Mouse (Mus musculus): ENCODE results near the gene Srgn.

Srgn gene

DNA sequence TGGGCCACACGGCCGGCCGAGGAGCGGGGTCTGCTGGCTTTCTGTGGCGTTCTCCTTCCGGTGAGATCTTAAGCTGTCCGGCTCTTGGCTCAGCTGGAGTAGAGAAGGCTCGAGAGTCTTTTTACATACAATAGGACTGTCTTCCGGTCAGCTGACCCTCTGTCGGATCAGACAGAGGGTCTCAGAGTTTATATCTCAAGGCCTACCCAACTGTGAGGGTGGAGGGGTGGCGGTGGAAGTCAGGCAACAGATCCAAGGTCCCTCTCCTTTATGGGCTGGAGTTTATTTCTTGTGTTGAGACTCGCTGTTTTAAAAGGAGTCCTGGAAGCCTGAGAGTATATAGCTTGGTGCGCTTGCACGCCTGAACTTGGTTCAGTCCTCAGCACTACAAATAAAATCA lies at the start of gene Srgn:
Srgn (minus strand) TSS at position 101 of the 400 bp plus-strand sequence.
- DNase-seq, result no peak

DNA sequence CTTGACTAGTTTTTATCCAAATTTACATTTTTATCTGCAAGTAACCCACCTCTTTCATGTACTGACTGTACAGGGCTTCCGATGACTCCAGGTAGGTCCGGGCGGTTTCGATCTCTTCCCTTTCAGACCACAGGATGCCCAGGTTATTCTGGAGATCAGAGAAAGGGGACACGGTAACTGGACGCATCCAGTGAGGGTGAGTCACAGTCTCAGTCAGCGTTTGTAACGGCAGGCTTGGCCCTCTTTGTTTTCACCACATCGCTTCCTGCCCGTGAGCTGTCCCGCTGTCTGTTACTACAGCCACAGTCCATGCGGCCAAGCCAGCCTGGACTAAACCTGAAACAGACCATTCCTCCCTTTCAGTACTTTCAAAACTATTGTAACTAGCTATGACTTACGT lies 47.8 kb upstream of the Srgn start:
- DNase-seq, result no peak

DNA sequence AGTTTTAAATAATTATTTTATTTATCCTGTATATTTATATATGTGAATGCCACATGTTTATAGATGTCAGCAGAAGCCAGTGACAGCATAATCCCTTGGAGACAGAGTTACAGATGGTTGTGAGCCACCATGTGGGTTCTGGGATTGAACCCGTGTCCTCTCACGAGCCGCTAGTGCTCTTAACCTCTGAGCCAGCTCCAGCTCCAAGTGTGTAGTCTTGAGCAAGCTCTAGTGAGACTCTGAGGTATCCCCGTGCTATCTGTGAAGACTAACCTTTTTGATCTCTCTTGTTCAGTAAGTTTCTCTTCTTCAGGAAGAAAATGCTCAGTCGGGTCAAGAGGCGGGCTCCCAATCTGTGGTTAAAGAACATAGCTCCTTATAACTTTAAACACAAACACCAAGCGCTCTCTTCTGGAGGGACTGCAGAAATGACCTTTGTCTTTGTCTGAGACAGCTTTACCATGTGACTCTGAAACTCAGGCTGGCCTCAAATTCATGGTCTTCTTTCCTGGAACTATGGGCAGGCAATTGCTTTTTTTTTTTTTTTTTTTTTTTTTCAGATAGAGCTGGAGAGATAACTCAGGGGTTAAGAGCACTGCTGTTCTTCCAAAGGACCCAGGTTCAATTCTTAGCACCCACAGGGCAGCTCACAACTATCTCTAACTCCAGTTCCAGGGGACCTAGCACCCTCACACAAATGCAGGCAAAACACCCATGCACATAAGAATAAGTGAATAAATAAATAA lies 43.0 kb upstream of the Srgn start:
- DNase-seq, result no peak

DNA sequence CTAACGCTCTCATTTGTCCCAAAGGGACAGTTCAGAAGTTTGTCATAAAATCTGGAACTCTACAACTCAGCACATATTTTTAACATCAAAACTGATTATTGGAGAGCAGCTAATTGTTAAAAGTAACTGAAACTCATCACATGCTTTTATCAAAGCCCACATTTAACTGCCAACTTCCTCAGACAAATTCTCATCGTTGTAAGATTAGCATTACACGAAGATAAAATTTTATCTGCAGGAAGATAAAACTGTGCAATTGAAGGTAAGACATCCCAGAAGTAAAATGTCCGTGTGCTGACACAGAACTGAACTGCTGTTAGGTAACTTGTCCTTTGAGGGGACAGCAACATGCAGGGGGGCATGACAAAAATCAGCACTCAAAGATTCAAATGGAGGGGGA lies 41.6 kb upstream of the Srgn start:
- no peak for DNase-seq

DNA sequence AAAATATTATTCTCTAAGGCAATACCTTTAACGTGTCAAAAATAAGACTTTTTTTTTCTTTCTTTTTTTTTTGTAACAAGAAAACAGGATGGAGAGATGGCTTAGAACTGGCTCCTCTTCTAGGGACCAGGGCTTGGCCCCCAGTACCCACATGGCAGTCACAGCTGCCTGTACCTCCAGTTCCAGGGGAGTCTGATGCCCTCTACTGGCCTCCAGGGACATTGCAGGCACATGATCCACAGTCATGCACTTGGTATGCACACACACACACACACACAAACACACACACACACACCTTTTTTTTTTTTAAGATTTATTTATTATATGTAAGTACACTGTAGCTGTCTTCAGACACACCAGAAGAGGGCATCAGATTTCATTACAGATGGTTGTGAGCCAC lies 30.5 kb upstream of the Srgn start:
- no peak for DNase-seq

DNA sequence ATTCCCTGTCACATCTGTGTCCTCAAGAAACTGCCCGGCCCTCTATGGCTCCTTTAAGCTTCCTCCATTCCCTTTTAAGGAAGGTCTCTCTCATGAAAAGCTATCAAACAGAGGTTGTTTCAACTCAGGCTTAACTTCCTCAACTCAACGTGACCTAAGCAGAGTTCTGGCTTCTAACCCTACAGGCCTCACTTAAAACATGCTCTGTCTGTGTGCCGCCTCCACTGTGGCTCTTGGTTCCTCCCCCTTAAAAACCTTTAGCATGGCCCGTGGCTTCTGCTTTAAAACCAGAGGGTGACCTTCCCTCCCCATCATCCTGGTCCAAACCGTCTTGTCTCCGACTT lies 29.3 kb upstream of the Srgn start:
- no peak for DNase-seq

DNA sequence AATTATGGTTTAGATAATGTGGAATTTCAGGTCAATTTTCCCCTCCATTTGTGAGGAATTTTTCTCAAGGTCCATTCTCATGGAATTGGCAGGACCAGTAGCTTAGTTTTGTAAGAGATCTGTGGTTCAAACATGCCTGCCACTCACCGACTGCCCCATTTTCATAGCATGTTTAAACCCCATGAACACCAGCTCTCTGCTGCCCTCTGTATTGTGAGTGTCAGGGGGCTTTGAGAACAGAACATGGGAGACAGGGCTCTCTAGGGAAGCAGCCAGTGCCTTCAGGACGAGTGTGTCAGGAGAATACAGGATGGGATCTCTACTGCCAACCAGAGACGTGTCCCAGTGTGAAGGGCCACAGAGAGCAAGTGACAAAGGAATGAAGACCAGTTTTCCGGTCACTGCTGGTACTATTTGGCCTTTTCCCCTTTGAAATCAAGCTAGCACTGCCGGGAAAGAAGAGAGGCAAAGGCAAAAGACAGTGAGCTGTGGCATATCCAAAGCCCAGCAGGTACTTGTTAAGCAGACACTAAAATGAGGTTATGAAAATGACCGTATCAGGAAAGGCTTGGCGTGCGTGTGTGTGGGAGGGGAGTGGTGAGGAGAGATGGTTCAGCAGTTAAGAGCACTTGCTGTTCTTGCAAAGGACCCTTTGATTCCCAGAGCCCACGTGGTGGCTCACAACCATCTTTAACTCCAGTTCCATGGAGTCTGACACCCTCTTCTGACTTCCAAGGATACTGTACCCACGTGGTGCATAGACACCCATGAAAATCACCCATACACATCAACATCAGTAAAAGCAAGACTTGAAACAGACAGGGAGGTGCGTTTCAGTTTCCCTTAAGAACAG lies 28.7 kb upstream of the Srgn start:
- DNase-seq, result no peak

DNA sequence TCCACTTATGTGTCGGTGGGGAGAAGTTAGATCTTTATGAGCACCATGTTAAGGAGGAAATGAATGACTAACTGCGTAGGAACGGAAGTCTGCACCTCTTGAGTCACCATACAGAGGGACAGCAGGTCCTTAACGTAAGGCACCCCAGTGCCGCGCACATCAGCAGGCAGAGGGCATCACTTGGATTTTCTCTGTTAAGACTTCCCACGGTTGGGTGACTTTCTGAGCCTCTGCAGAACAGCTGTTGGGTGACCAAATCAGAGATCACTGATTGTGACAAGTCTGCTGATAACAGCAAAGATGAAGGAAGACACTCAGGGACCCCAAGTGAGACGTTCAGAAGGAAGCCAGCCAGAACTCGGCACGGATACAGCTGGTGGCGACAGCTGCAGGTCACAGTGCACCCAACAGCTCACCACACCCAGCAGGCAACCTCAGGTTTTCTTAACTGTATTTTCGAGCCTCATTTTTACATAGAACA lies 26.4 kb upstream of the Srgn start:
- no peak for DNase-seq

DNA sequence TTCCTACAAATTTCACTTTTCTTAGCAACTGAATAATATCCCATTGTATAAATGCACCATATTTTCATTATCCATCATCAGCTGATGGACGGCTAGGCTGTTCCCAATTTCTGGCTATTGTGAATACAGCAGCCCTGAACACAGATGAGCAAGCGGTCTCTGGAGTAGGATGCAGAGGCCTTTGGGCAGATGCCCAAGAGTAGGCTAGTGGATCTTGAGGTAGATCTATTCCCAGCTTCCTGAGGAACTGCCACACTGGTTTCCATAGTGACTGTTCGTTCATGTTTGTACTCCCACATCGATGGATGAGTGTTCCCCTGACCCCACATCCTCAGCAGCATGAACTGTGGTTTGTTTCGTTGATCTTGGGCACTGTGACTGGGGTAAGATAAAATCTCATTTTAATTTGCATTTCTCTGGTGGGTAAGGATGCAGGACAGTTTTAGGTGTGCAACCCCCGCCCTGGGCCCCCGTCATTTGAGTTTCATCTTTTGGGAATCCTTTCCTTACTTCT lies 23.6 kb upstream of the Srgn start:
- no peak for DNase-seq

DNA sequence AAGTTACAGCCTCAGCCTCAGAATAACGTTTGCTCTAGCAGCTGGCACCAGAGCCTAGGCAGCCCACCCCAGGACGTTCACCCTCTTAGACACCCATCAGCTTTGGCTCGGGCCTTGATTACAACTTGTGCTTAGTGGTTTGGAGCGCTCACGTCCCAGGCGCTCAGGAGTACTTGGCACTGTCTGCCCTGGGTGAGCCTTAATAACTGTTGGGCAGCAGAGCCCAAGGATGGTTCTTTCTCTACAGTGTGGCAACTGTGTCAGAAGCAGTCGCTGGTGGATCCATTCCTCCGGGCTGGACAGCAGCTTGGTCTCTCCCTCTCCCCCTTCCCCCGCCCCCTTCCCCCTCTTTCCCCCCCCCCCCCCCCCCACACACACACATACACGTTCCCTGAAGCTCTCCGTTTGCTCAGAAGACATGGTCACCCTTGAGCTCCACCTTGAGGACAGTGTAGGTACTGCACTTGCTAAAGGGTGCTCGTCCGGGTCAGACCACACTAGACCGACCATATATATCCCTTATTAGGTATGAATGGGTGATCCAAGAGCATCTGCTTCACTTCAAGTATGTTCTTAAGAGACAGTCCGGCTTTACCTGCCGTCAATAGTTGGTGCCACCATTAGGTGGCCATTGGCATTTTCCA lies 22.4 kb upstream of the Srgn start:
- peak; percentile 82 for DNase-seq

DNA sequence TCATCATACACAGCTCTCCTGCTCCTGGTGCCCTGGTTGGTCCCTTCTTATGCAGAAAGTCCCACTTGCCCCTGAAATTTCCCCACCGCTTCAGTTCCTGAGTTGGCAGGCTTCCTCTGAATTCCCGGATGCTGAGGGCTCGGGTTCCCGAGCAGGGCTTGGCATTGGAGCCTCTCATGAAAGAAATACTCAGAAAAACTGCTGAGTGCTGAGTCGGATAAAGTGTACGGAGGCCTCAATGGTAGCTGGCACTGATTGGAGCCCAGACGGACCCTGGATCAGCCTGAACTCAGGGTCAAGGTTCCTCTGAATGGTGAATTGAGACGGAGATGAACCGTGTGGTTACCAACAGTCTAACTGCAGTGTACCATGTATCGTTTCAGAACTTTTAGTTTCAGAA lies 19.2 kb upstream of the Srgn start:
- DNase-seq, result peak; percentile 16

DNA sequence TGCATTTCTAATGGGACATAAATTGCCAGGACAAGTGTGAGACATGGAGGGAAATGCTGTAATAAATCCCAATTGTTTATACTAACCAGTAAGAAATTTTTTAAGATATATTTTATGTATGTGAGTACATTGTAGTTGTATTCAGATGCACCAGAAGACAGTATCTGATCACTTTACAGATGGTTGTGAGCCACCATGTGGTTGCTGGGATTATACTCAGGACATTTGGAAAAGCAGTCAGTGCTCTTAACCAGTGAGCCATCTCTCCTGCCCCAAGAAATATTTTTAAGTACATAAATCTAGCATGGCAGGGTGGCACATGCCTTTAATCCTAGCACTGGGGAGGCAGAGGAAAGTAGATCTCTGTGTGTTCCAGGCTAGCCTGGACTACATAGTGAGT lies 18.5 kb upstream of the Srgn start:
- no peak for DNase-seq

DNA sequence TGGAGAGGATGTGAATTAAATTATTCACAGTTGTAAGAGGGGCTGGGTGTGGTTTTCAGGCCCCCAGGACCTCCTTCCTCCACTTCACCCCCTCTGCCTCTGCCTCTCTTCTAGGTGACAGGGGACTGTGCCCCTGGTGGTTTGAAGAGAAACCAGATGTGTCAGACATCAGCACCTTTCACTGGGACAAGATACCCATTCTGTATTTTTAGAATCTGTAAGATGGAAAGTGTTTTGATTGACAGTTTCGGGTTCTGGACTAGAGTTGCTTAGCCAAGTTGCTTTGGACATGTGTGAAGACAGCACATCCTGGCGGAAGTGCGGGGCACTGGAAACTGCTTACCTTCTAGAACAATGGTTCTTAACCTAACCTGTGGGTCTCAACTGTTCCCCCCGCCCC lies 17.1 kb upstream of the Srgn start:
- DNase-seq, result no peak

DNA sequence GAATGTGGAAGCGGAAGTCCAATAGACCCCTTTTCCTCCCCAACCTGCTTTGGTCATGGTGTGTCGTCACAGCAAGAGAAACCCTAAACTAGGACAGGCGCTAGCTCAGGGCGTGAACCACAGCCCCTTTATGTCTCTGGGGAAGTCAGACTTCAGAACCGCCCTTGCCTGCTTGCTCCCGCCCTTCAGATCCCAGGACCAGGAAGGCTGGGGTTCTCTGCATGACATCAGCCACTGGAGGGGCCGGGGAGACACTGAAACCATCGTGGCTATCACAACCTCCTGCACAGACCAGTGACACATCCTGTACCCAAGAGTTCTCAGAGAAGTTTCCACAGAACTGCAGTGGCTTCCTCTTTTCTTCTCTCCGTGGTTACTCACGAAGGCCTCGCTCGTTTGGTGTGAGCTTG lies 16.2 kb upstream of the Srgn start:
- DNase-seq, result peak; percentile 49

DNA sequence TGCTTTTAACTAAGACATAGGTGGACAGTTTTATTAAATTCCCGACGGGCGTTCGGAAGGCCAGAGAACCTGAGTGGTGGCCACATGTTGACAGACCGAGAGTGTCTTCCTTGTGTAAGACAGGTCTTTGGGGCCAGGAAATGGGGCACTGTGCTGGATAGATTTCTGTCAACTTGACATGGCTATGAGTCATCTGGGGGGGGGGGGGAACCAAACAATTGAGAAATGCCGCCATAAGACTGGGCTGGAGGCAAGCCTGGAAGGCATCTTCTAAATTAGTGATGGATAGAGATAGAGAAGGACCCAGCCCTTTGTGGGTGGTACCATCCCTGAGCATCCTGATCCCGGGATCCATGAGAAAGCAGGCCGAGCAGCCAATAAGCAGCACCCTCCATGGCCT lies 15.7 kb upstream of the Srgn start:
- DNase-seq, result no peak

DNA sequence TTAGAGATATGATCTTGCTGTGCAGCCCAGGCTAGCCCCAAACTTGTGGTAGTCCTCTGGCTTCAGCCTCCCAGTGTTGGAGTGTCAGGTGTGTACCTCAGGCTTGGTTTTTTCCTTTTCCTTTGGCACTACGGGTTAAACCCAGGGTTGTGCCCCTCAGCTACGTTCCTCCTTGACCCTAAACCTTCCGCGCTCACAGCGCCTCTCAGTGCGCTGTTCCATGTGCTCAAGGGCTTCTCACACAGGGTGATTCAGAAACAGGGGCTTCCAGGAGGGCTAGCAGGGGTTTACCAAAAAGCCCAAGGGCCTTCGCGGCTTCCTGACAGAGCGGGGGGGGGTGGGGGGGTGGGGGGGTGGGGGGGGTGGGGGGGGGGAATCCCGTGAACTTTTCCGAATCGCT lies 15.3 kb upstream of the Srgn start:
- no peak for DNase-seq

DNA sequence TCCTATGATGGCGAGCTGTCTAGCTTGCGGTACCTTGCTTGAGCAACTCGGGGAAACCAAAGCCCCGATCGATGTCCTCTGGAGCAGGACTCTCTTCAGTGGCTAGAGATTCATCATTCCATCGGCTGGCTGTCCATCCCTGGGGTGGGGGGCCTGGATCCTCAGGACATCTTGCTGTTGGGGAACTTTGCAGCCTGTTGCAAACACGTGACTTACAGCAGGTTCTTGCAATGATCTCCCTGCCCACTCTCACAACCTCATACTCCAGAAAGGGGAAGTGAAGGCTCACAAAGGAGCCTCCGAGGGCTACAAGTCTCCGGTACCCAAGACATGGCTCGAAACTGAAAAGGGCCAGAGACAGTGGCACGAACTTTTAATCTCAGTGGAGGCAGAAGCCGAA lies 14.2 kb upstream of the Srgn start:
- DNase-seq, result no peak

DNA sequence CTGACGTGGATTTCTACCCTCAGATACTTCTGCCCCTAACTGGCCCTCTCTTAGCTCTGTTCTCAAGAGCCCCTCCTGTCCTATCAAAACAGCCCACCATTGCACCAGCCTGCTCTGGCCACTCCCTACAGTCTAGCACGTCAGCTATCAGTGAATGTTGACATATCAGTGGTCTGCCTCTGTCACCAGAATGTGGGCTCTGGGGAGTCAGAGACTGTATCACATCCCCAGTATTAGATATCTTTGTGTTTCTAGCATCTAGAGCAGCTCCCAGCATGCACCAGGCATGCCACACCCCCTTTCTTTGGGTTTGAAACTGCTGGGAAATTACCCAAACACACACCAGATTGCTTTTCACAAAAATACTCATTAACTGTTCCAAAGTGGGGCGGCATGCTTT lies 13.5 kb upstream of the Srgn start:
- no peak for DNase-seq

DNA sequence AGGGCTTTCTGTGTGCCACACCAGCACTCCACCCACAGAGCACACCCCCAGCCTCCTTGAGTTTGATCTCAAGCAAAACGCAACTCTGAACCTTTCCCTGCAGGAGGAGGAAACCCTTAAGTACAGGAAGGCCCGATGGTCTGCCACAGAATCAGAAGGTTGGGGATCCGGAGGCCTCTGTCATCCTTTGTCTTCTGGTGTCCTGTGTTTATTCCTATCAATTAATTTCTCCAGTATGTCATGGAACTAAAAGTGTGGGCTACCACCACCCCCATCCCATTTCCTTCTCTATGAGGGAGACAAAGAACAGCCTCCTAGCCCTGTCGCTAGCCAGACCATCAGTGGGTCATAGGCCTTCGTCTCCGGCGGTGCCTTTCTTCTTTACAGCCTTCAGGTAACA lies 7.3 kb upstream of the Srgn start:
- DNase-seq, result no peak

DNA sequence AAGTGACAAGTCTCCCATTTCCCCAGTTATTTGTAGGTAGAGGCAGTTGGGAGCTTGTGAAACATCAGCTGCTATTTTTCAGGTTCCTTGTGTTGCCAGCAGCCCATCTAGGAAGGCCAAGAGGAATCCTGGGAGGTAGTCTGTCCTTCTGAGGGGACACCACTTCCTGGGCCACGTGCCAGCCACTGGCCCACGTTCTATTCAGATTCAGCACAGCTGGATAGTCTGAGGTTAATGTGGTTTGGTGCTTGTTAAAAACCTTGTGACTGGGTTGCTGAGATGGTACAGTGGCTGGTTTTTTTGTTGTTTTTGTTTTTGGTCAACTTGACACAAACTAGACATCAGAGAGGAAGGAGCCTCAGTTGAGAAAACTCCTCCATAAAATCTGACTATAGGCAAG lies 5.6 kb upstream of the Srgn start:
- DNase-seq, result no peak

DNA sequence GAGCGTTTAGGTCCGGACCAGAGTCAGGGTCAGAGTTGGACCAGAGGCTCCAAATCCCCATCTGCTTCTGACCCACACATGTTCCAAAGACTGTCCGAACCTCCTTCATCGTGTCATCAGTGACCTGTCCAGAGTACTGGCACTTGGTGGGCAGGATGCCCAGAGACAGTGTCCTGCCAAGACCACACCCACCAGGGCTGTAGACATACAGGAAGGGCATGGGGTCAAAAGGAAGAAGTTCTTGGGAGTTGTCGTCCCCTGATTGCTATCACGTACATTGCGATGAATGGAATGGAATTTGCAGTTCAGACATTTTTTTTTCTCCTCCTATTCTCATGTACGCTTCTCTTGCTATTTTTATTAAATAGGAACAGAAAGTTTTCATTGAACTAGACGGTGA lies 2.9 kb upstream of the Srgn start:
- peak; percentile 87 for DNase-seq

DNA sequence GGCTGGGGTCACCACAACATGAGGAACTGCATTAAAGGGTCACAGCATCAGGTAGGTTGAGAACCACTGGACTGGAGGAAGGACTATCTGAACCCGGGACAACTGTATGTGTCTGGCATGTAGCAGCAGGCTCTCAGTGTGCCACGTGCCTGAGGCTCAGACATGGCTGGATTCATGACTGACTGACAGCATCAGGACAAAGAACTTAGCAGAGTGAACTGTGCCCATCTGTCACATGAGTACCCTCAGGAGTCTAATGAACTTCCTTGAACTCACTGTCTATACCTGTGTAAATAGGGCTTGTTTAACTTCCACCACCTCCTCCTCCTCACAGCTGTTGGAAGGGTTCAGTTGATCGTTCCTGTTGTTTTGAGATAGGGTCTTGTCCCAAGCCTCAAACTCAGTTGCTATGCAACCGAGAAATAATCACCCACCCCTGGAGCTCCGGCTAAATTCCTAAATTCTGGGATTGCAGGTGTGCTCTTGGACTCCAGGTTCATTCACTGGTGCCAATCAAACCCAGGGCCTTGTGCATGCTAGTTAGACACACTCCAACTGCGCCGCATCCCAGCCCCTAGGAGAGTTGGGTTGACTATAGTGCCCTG lies 4.8 kb downstream of the Srgn start:
- no peak for DNase-seq

DNA sequence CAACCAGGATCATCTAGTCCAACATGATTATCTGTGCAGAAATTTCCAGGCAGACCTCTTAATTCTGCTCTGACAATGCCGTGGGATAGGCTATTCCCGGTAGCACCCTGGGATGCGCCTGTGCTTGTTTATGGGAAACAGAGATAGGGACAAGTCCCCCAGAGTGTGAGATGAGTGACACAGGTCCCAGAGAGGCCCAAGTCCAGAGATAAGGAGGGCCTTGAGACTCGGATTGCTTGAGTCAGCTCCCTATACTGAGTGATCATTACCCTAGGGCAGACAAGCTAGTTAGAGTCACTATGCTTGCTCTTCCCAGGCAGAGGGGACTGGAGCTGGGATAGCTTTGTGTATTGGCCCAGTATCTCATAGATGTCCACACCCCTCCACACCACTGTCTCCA lies 5.5 kb downstream of the Srgn start:
- DNase-seq, result no peak
